Mouse (Mus musculus): ENCODE data around the gene BC052040. TPM values are rescaled to one million over a fixed set of nuclear protein-coding genes. Genes with fewer than 3 reads are reported as not detected.

BC052040 gene
- polyA plus RNA-seq, 1 experiment: 1.6 TPM

- Histone ChIP-seq H3K36me3 (replicated peaks; ENCODE audit: low read length) (no peaks in the 10 kb centered on the region), H3K4me3 (replicated peaks) (no peak overlapping the region), H3K9me3 (peaks cover 22% of the 10 kb centered on the region), H3K27me3 (replicated peaks) (no peaks in the 10 kb centered on the region), H3K4me1 (no peaks in the 10 kb centered on the region)
- no peak for TF ChIP-seq GATA1 (IDR thresholded peaks at IDR 0.05; ENCODE audit: borderline replicate concordance, low read length)
- no peak for TF ChIP-seq FLI1 (IDR thresholded peaks at IDR 0.05; ENCODE audit: low read length)
Observed at GRCm38 (mm10) chr2:115817959-115818358, 236.4 kb downstream of the BC052040 start.

GRCm38 (mm10) chr2:115822361-115822760 is 240.8 kb downstream of the BC052040 start:
- no peaks in the 10 kb centered on the region for H3K36me3 ChIP-seq (replicated peaks; ENCODE audit: low read length)
- H3K4me1 ChIP-seq: no peaks in the 10 kb centered on the region
- H3K27me3 ChIP-seq (replicated peaks): no peaks in the 10 kb centered on the region
- no peak overlapping the region for H3K4me3 ChIP-seq (replicated peaks)
- H3K9me3 ChIP-seq: peaks cover 17% of the 10 kb centered on the region; the same call in 1 of the 2 replicates
- TF ChIP-seq FLI1 (IDR thresholded peaks at IDR 0.05; ENCODE audit: low read length) (no peak), GATA1 (IDR thresholded peaks at IDR 0.05; ENCODE audit: borderline replicate concordance, low read length) (no peak)

Measured in megakaryocyte, embryonic 14.5 days (primary cell).